Mouse (Mus musculus) induced T-regulatory cell, adult 2 months (primary cell): ENCODE data around the gene Hdac4.

Experiments
- DNase-seq: peaks from one replicate; pipeline ENCODE4 v3.0.0-alpha.2; 2012; ENCODE audit warnings: low read depth

Hdac4 gene

DNA sequence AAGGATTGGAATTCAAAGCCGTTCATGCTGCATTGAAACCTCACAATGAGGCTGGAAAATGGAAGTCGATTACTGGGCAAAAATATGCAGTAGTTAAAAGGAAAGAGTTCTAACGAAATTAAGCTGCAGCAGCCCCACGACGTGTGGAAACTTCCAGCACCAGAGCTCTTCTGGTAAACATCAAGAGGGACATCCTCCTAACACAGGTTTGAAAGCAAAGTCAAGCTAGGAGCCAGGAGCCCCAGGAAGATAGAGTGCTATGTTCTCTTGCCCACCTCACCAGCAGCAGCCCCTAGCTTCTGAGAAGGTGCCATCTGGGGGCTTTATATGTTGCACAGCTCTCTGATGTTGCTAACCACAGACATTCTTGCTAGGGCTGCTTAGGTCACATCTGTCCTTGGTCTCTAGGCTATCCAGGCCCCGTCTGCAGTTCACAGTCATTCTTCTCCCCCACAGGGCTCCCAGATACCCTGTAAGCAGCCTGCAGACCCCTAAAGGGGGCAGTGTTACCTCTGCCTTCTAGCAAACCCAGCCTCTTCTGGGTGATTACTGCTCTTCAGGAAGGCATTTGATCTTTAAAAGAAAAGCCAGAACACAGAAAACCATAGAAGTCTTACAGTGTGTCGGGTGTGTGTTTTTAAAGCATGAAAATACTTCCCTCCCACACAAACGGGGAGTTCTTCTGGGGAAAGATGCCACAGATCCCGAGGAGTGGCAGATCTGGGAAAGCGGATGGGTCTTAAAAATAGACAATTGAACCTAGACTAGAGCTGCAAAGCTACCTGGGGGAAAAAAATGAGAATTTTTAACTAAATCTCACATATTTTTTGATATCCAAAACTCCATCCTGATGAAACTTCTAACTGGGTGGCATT is 17.2 kb downstream of the Hdac4 start:
- DNase-seq: peak; percentile 61

GRCm38 (mm10) chr1:92177599-92177998 is 17.9 kb downstream of the Hdac4 start:
- DNase-seq: peak; percentile 9

GRCm38 (mm10) chr1:92177196-92177595 is 18.3 kb downstream of the Hdac4 start:
- DNase-seq: peak; percentile 13

DNA sequence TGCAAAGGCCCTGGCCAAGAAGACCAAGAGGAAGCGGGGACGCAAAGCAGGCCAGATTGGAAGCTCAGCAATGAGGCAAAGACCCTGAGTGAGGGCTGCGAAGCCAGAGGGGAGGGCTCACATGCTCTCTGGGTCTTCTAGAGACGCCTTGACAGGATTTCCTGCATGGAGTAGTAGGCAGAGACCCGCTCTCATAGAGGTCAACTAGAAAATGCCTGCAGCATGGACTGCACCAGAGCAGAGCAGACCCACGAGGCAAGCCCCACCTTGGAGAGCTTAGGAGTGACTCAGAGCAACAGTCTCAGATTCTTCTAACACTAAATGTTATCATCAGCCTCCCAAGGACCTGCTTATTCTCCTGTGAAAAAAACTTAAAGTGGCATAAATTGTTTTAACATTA is 20.2 kb downstream of the Hdac4 start:
- DNase-seq: no peak

GRCm38 (mm10) chr1:92174898-92175255 is 20.6 kb downstream of the Hdac4 start:
- no peak for DNase-seq

DNA sequence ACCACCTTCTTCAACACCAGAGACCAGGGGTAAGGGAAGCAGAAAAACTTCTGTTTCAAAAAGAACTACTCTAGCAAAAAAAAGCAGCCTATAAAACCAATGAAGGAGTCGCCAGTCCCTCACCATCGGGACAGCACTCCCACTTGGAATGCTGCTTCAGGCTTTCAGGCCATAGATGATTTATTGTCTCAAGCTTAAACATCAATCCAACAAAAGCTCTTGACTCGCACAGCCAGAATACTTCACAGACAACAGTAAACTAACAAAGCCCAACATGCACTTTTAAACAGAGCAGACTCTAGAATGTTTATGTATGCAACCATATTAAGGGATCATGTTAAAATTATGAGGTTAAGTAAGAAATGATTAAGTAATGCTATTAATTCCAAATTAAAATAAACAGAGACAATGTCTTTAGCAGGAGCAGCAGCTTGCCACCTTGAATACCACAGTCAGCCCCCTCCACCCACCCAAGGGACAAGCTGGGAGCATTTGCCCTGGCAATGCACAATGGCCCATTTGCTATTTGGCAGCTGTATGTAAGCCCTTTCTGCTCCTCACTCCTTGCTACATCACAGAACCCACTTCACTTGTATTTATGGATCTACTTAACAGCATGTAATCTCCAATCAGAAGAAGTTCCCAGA is 21.1 kb downstream of the Hdac4 start:
- no peak for DNase-seq

DNA sequence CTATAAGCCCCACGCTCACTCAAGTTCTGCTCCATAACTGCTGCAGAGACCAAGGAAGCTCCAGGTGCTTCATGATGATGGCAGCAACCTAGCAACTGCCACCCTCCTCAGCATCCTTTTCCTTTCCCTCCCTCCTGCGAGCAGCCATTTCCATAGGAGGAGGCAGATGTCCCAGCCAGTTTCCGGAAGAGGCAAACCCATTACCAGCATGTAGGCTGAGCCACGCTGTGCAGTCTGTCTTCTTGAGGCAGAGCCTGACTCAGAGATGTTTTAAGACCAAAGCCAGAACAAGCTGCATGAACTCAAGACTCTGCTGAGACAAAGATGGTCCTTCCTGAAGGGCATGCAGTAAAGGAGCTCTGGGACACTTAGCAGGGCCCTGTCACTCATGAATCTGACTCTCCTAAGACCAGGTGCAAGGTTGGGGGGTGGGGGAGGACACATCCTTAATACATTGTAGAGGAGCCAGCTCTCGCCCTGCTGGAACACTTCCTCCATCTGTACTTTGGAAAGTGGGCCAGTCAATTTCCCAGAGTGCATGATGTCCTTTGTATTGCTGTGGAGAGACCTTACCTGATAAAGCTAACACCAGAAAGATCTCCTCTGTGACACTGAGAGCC is 24.8 kb downstream of the Hdac4 start:
- no peak for DNase-seq

GRCm38 (mm10) chr1:92169776-92170055 is 25.8 kb downstream of the Hdac4 start:
- no peak for DNase-seq

- no peak for DNase-seq
These were observed 26.4 kb downstream of the Hdac4 start for GRCm38 (mm10) chr1:92168900-92169775.

DNA sequence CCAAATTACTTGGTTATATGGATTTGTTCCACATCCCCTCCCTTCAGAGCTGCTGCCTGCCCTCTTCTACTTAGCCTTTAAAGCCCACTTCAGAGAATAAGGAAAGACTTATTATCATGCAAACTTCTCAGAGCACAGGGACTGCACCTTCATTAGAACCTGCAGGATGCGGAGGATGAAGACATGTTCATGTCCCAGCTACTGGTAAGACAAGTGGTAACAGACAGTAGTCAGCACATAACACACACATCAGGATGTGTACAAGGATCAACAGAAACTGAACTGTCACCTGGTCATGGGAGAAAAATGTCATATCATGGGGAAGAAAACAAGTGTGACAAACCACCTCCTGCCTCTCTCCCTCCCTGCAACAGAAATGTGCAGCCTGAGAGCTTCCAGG is 31.6 kb downstream of the Hdac4 start:
- peak; percentile 15 for DNase-seq

DNA sequence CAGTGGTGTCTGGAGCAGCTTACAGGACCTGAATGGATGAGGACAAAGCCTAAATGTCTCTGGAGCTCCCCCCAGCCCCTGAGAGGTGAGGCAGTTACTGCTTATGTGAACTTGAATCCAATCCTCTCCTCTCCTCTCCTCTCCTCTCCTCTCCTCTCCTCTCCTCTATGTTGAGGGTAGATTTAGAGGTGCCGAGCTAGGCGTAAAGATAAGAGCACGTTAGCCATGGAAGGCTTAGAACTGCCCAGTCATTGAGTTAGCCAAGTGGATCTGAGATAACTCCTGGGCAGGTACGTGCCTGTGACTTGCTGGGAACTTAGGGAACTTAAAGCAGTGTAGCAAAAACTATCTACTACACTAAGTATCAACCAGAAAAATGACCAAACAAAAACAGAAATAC is 35.7 kb downstream of the Hdac4 start:
- DNase-seq: no peak

DNA sequence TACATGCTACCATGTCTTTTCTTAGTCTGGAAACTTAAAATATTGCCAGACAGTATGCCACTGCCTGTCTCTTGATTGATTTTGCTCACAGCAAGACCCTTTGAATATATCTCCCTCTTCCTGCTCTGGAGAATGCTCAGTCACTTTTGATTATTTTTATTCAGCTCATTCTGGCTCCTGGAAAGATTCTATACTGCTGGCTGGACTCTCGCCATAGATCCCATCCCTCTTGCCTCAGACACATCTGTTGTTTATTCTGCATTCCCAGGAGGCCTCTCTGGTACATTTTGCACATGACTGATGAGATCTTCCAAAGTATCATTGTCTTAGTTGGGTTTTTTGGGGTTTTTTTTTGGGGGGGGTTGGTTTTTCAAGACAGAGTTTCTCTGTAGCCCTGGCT is 45.3 kb downstream of the Hdac4 start:
- DNase-seq: no peak

DNA sequence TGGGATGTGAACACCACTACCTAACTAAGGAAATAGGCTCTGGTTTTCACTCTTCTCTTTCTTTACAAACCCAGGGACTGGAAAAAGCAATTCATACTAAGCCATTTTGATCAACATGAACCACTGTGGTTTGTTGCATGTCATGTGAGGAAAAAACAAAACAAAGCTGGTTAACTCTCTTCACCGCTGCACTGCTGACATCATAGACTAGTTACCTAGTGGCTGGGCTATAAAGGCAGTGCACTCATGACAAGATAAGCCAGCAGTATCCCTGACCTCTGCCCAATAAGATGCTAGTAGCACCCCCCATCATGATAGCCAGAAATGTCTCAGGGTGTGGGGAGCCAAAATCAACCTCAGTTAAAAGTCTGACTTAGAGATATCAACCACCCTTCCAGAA is 47.0 kb downstream of the Hdac4 start:
- peak; percentile 19 for DNase-seq

- DNase-seq: no peak
These were observed 50.5 kb downstream of the Hdac4 start for GRCm38 (mm10) chr1:92144868-92145534.

- no peak for DNase-seq
These were observed 52.1 kb downstream of the Hdac4 start for GRCm38 (mm10) chr1:92143331-92143895.

DNA sequence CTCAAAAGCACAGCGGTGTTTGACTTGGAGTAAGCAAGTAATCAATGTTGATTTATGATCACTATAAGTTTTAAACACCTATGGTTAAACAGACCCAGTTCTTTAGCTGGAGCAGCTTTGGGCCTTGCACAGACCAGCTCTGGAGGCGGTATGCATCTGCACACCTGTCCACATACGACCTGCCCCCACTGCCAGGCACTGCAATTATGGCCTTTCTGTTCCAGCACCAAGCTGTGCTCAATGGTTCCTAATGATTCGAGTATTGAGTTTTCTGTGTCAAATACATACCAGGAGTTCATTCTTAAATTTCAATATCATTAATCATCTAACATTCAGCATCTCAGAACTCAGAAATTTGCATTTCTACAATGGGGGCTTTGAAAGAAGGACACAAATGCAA is 52.7 kb downstream of the Hdac4 start:
- no peak for DNase-seq

GRCm38 (mm10) chr1:92139001-92139400 is 56.5 kb downstream of the Hdac4 start:
- DNase-seq: no peak

- no peak for DNase-seq
These were observed 58.2 kb downstream of the Hdac4 start for GRCm38 (mm10) chr1:92137136-92137848.

DNA sequence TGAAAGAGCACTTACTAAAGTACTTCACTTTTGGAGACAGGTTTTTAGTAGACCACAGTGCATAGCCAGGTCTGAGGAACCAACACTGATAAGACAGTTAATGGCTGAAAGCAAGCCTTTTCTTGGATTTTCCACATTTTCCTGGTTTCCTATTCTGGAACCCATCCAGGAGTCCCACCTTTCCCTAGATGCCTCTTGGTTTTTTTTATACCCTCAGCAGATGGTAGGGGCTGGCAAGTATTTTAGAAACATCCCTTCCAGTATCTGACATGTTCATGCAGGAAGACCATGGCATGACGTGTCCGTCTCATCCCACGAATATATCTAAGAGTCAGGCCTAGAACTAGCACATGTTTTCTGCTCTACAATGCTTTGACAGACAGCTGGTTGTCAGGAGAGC is 59.1 kb downstream of the Hdac4 start:
- no peak for DNase-seq

DNA sequence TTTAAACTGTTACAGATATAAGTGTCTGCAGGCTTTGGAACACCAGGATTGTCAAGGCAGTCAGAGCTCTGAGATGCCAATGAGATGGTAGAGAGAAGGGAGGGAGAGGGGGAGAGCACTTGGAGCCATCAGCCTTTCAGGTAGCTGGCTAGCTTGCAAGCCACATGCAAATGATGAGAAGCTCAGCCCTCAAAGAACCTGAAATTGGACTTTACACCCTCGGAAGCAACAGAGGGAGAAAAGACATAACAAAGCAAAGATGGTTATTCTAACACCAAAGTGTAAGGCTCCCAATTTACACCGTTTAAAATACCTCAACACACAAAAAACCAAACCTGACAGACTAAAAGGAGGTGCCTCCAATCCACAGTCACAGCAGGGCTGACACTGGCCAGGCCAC is 63.3 kb downstream of the Hdac4 start:
- DNase-seq: no peak
